11 mouse cellular contexts compared by ENCODE assay signal in the genomic region with DNA sequence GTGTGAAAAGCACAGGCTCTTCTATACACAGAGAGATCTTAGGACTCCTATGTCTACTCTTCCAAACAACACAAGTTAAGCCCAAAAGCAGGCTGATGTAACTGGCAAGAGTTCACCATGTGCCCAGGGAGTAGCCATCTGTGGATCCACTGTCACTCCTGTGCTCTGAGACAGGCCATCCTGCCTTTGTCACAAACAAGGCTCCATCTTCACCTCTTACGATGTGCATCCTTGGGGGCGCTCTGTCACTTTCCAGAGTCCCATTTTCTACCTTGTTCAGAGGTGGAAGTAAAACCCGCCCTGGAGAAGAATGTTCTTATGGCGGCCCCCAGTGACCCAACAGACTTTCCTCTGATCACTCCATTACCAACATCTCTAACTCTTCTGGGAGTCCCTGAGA. TPM values are rescaled to one million over a fixed set of nuclear protein-coding genes. Genes with fewer than 3 reads are reported as not detected.
A peak's percentile ranks its signal among the peaks of the same experiment; 100 is the strongest.
DNase-seq lines count a peak whose midpoint lies in the region; ATAC-seq and TF ChIP-seq lines count a peak whose summit lies in the region.
"Had no signal": no experiment of that assay in that cellular context is flagged by ENCODE, and none has a peak within 500 bp of the region (broad histone marks: within the 10 kb centered on the region; RNA-seq: fewer than 3 reads in every experiment).

No protein-coding gene starts in this region.

- peak overlapping the region; percentile 58; the same call in 1 of the 2 replicates for H3K9ac ChIP-seq in forebrain, postnatal 0 days
- H3K9ac ChIP-seq in liver, embryonic 12.5 days: no peak overlapping the region
- no peak overlapping the region for H3K9ac ChIP-seq in neural tube, embryonic 14.5 days (replicated peaks; ENCODE audit: low read depth, low read length)

- 0 out of 2 replicates have a peak, but pooled peaks have one; percentile 9 for TF ChIP-seq CTCF in forebrain, postnatal 0 days (IDR thresholded peaks at IDR 0.05; ENCODE audit: low read depth)

- peaks cover 10% of the 10 kb centered on the region; the same call in 1 of the 2 replicates for H3K4me1 ChIP-seq in forebrain, postnatal 0 days (ENCODE audit: insufficient read depth)
- H3K4me1 ChIP-seq in liver, embryonic 12.5 days: peaks cover 26% of the 10 kb centered on the region
- peaks cover 14% of the 10 kb centered on the region for H3K4me1 ChIP-seq in neural tube, embryonic 14.5 days (ENCODE audit: control insufficient read depth, insufficient read depth, low read length)

- peak overlapping the region; percentile 95 for H3K4me2 ChIP-seq in forebrain, postnatal 0 days (ENCODE audit: low read depth)
- H3K4me2 ChIP-seq in liver, embryonic 12.5 days: peak overlapping the region; percentile 82
- H3K4me2 ChIP-seq in neural tube, embryonic 14.5 days (ENCODE audit: low read depth, low read length): peak overlapping the region; percentile 93

- H3K27me3 ChIP-seq in forebrain, postnatal 0 days (ENCODE audit: insufficient read depth, low read length): peaks cover 29% of the 10 kb centered on the region
- H3K27me3 ChIP-seq in liver, embryonic 12.5 days (replicated peaks): peaks cover 86% of the 10 kb centered on the region
- peaks cover 6% of the 10 kb centered on the region; the same call in 1 of the 2 replicates for H3K27me3 ChIP-seq in neural tube, embryonic 14.5 days (ENCODE audit: control insufficient read depth, insufficient read depth, low read length)

- WGBS in forebrain, postnatal 0 days: 2% methylated on average over 4 of the region's 4 CpGs
- 9% methylated on average over 4 of the region's 4 CpGs for WGBS in liver, embryonic 12.5 days (ENCODE audit: insufficient replicate concordance)
- WGBS in neural tube, embryonic 14.5 days: 3% methylated on average over 4 of the region's 4 CpGs

- no peaks in the 10 kb centered on the region for H3K9me3 ChIP-seq in forebrain, postnatal 0 days (ENCODE audit: low read length)
- H3K9me3 ChIP-seq in liver, embryonic 12.5 days (replicated peaks): no peaks in the 10 kb centered on the region
- no peaks in the 10 kb centered on the region for H3K9me3 ChIP-seq in neural tube, embryonic 14.5 days (ENCODE audit: control insufficient read depth, low read length)

- H3K27ac ChIP-seq in forebrain, postnatal 0 days (ENCODE audit: low read depth, low read length): no peak overlapping the region
- H3K27ac ChIP-seq in liver, embryonic 12.5 days: no peak overlapping the region
- H3K27ac ChIP-seq in neural tube, embryonic 14.5 days (ENCODE audit: low read depth, low read length): no peak overlapping the region
- H3K27ac ChIP-seq: macrophage had no signal

- H3K4me3 ChIP-seq in forebrain, postnatal 0 days (ENCODE audit: low read depth, low read length): peak overlapping the region; percentile 49
- peak overlapping the region; percentile 52; the same call in 1 of the 2 replicates for H3K4me3 ChIP-seq in liver, embryonic 12.5 days
- peak overlapping the region; percentile 33; the same call in 1 of the 2 replicates for H3K4me3 ChIP-seq in neural tube, embryonic 14.5 days (ENCODE audit: low read depth, low read length)

- DNase-seq in retina, embryonic 14.5 days (ENCODE audit: low spot score): peak; percentile 72
- no peak for DNase-seq in retina, postnatal 1 day
- no peak for DNase-seq in forebrain, postnatal 0 days
- DNase-seq in gastrocnemius, postnatal 25 days: no peak
- DNase-seq in right cerebral cortex, adult 2 months (ENCODE audit: low spot score in 2 of 2): no peak
- no peak for DNase-seq in right cerebral cortex, adult 18-20 months
- DNase-seq: thymus, postnatal 36 days had no signal

- no peak for ATAC-seq in forebrain, postnatal 0 days
- no peak for ATAC-seq in liver, embryonic 12.5 days
- no peak for ATAC-seq in neural tube, embryonic 14.5 days (ENCODE audit: low read depth)

- H3K36me3 ChIP-seq in forebrain, postnatal 0 days (ENCODE audit: insufficient read depth): no peaks in the 10 kb centered on the region
- H3K36me3 ChIP-seq in liver, embryonic 12.5 days: no peaks in the 10 kb centered on the region
- H3K36me3 ChIP-seq in neural tube, embryonic 14.5 days (ENCODE audit: control insufficient read depth, insufficient read depth, low read length): no peaks in the 10 kb centered on the region

RNA-seq across cellular contexts. Expression of a gene that starts 1.6 kb away (rescaled TPM):
- 2.5 and 4.0 TPM in 2 replicates for total RNA-seq in forebrain, postnatal 0 days (2014; rRNA removed)
- polyA plus RNA-seq in forebrain, postnatal 0 days (2015; fragmentation: Nextera tagmentation; extraction: Ambion mirVana): 5.0 and 6.1 TPM in 2 replicates
- polyA plus RNA-seq in liver, embryonic 12.5 days (2016; fragmentation: Nextera tagmentation; extraction: Ambion mirVana): not detected in 2 replicates
- 11.9 and 13.3 TPM in 2 replicates for polyA plus RNA-seq in neural tube, embryonic 14.5 days (2014; fragmentation: Nextera tagmentation; extraction: Ambion mirVana)
- not detected for total RNA-seq in gastrocnemius, postnatal 25 days (2021)
- total RNA-seq: granulocyte monocyte progenitor cell, adult 5-6 weeks had no signal
- polyA plus RNA-seq: macrophage had no signal

RNA-seq across cellular contexts. Expression of a gene that starts 20.2 kb away (rescaled TPM):
- total RNA-seq in forebrain, postnatal 0 days (2014; rRNA removed): 21.7 and 22.4 TPM in 2 replicates
- polyA plus RNA-seq in forebrain, postnatal 0 days (2015; fragmentation: Nextera tagmentation; extraction: Ambion mirVana): 16.4 and 17.6 TPM in 2 replicates
- 11.6 and 12.8 TPM in 2 replicates for polyA plus RNA-seq in liver, embryonic 12.5 days (2016; fragmentation: Nextera tagmentation; extraction: Ambion mirVana)
- polyA plus RNA-seq in neural tube, embryonic 14.5 days (2014; fragmentation: Nextera tagmentation; extraction: Ambion mirVana): 22.4 and 25.8 TPM in 2 replicates
- total RNA-seq in gastrocnemius, postnatal 25 days (2021): 1 to 10 TPM; 7.0 to 8.4 TPM

RNA-seq across cellular contexts. Expression of a gene that starts 45.0 kb away (rescaled TPM):
- 21.6 and 33.5 TPM in 2 replicates for total RNA-seq in forebrain, postnatal 0 days (2014; rRNA removed)
- polyA plus RNA-seq in forebrain, postnatal 0 days (2015; fragmentation: Nextera tagmentation; extraction: Ambion mirVana): 23.9 and 29.0 TPM in 2 replicates
- polyA plus RNA-seq in liver, embryonic 12.5 days (2016; fragmentation: Nextera tagmentation; extraction: Ambion mirVana): 46.0 and 47.1 TPM in 2 replicates
- 12.1 and 17.9 TPM in 2 replicates for polyA plus RNA-seq in neural tube, embryonic 14.5 days (2014; fragmentation: Nextera tagmentation; extraction: Ambion mirVana)
- 10 to 100 TPM; 11.4 to 14.1 TPM for total RNA-seq in gastrocnemius, postnatal 25 days (2021)

RNA-seq across cellular contexts. Expression of a gene that starts 47.5 kb away (rescaled TPM):
- total RNA-seq in forebrain, postnatal 0 days (2014; rRNA removed): not detected in 2 replicates
- polyA plus RNA-seq in forebrain, postnatal 0 days (2015; fragmentation: Nextera tagmentation; extraction: Ambion mirVana): not detected in 2 replicates
- polyA plus RNA-seq in liver, embryonic 12.5 days (2016; fragmentation: Nextera tagmentation; extraction: Ambion mirVana): not detected in 2 replicates
- not detected in 2 replicates for polyA plus RNA-seq in neural tube, embryonic 14.5 days (2014; fragmentation: Nextera tagmentation; extraction: Ambion mirVana)
- under 1 TPM in 1 of 2 experiments, not detected in 1; 0.27 TPM for total RNA-seq in gastrocnemius, postnatal 25 days (2021)
- total RNA-seq: granulocyte monocyte progenitor cell, adult 5-6 weeks had no signal
- polyA plus RNA-seq: macrophage had no signal

RNA-seq across cellular contexts. Expression of a gene that starts 56.8 kb away (rescaled TPM):
- total RNA-seq in forebrain, postnatal 0 days (2014; rRNA removed): 1.8 and 6.1 TPM in 2 replicates
- 1.5 and 1.9 TPM in 2 replicates for polyA plus RNA-seq in forebrain, postnatal 0 days (2015; fragmentation: Nextera tagmentation; extraction: Ambion mirVana)
- polyA plus RNA-seq in liver, embryonic 12.5 days (2016; fragmentation: Nextera tagmentation; extraction: Ambion mirVana): 0.20 and 0.47 TPM in 2 replicates
- 0.39 and 0.59 TPM in 2 replicates for polyA plus RNA-seq in neural tube, embryonic 14.5 days (2014; fragmentation: Nextera tagmentation; extraction: Ambion mirVana)
- total RNA-seq in gastrocnemius, postnatal 25 days (2021): not detected
- polyA plus RNA-seq: macrophage had no signal
